Mouse (Mus musculus) testis, adult 2 months (tissue): ENCODE data around the gene Abhd13. TPM values are rescaled to one million over a fixed set of nuclear protein-coding genes. Genes with fewer than 3 reads are reported as not detected.

ENCODE experiments used
- H3K27ac ChIP-seq: fragments of 200-500 bp; 2 replicates; pipeline ENCODE4 v1.5.1; 2012; ENCODE audit warnings: low read depth, low read length; ENCODE audit not compliant: control insufficient read depth, insufficient read depth
- H3K27me3 ChIP-seq: fragments of 200-500 bp; 2 replicates; pipeline ENCODE4 v1.6.1; 2012; ENCODE audit warnings: mild to moderate bottlenecking, low read length, moderate library complexity; ENCODE audit not compliant: control insufficient read depth, insufficient read depth
- H3K36me3 ChIP-seq: fragments of 200-500 bp; 2 replicates; pipeline ENCODE4 v1.6.1; 2012; ENCODE audit warnings: mild to moderate bottlenecking, low read length; ENCODE audit not compliant: control insufficient read depth, insufficient read depth
- H3K4me1 ChIP-seq: fragments of 200-500 bp; 2 replicates; pipeline ENCODE4 v1.6.1; 2012; ENCODE audit warnings: low read length; ENCODE audit not compliant: control insufficient read depth, insufficient read depth
- H3K4me3 ChIP-seq: fragments of 200-500 bp; 2 replicates; pipeline ENCODE4 v1.5.1; 2012; ENCODE audit warnings: low read depth, mild to moderate bottlenecking, low read length, moderate library complexity, mixed read lengths; ENCODE audit not compliant: control insufficient read depth
- CTCF ChIP-seq: fragments of 200-500 bp; IDR thresholded peaks from 2 replicates; pipeline ENCODE4 v1.5.1; 2012; ENCODE audit warnings: low read depth, mild to moderate bottlenecking, inconsistent platforms, low read length, moderate library complexity; ENCODE audit not compliant: control insufficient read depth, insufficient read depth, insufficient replicate concordance
- POLR2A ChIP-seq: fragments of 200-500 bp; IDR thresholded peaks from 2 replicates; pipeline ENCODE4 v1.6.1; 2012; ENCODE audit warnings: low read depth, mild to moderate bottlenecking, inconsistent platforms, low read length, moderate library complexity; ENCODE audit not compliant: control insufficient read depth
- polyA plus RNA-seq: library from polyadenylated mRNA; depleted of rRNA; stranded (reverse); fragments of >200 nt; gene quantifications from 2 replicates; pipeline ENCODE4 v1.2.3, GENCODE M21; 2012; rRNA removed

Gene Abhd13
- polyA plus RNA-seq, 1 experiment: 2.2 TPM

DNA sequence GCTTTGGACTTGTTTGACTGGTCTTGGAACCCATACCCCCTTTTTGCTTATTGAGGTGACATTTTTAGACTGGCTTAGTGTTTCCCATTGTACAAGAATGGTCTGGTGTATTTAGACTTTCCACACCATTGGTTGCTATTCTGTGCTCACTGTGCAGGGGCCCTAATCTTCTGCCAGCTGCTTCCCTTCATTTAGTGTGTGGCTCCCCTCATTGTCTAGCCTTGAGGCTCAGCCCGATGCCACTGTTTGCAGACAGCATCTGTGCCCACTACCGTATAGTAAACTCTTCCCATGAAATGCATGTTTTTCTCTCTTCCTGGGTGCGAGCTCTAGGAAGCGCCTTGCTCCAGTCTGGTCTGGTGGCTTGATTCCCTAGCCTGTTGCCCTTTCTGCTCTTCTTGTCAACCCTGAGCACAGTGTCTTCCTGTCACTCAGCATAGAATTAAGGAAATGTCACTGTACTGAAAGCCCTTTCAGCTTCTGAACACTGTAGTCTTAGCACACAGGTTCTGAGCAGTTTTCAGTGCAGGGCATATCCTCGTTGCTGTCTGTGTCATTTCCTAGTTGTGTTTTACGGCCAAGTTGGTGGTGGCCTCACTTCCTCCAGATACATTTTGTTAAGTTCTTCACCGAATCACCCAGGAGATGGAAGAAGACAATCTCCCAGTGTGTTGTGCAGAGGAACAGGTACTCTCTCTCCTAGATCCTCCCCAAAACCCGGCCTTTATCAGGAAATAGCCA is 53.0 kb downstream of the Abhd13 start:
- Histone ChIP-seq H3K4me1 (peaks cover 4% of the 10 kb centered on the region; the same call in 1 of the 2 replicates), H3K36me3 (no peaks in the 10 kb centered on the region), H3K27ac (no peak overlapping the region), H3K27me3 (no peaks in the 10 kb centered on the region), H3K4me3 (no peak overlapping the region)
- TF ChIP-seq POLR2A (no peak), CTCF (no peak)

DNA sequence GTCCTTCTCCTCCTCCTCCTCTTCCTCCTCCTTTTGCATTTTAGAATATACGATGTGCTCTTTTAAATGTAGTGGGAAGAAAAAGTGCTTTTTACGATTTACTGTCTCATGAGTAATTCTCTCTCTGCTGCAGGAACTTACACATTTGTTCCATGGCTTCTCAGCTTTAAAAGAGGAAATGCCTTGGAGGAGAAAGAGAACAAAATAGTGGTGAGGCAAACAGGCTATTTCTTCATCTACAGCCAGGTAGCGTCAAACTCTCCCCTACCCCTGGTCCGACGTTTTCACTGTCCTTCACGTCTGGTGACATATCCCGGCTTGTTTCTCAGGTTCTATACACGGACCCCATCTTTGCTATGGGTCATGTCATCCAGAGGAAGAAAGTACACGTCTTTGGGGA is 53.7 kb downstream of the Abhd13 start:
- TF ChIP-seq POLR2A (no peak), CTCF (no peak)
- no peaks in the 10 kb centered on the region for H3K27me3 ChIP-seq

DNA sequence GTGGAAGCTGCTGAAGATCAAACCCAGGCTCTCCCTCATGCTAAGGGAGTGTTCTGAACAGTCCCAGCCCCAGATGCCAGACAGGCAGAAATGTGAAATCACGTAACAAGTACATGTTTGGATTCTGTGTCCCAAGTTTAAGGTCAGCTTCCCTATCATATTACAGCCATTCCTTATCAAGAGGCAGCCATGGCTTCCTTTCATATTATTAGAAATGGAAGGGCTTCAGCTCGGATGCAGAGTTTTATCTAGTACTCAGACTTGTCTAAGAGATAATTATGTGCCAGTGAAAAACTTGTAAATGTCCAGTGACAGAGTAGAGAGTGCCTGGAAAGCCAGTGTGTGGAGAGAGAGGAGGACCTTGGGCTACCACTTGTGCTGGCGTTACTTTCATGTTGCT is 63.4 kb downstream of the Abhd13 start:
- H3K36me3 ChIP-seq: no peaks in the 10 kb centered on the region
- TF ChIP-seq POLR2A (no peak), CTCF (no peak)
- H3K27ac ChIP-seq: no peak overlapping the region
- no peaks in the 10 kb centered on the region for H3K27me3 ChIP-seq
- H3K4me1 ChIP-seq: no peaks in the 10 kb centered on the region
- H3K4me3 ChIP-seq: no peak overlapping the region

More for the DNA sequence above, 53.7 kb downstream of the Abhd13 start:
- Histone ChIP-seq H3K27ac (no peak overlapping the region), H3K4me1 (peaks cover 5% of the 10 kb centered on the region; the same call in 1 of the 2 replicates), H3K36me3 (no peaks in the 10 kb centered on the region), H3K4me3 (no peak overlapping the region)

Other genes starting within 250 kb of the Abhd13 start
- 0.08 TPM in 1 of 2 replicates, not detected in the other for gene Fam155a, start 206.5 kb upstream of the Abhd13 start, polyA plus RNA-seq
- not detected in 2 replicates for gene Gm10217, start 113.5 kb upstream of the Abhd13 start, polyA plus RNA-seq
- gene Lig4, start within 50 bp of the Abhd13 start, polyA plus RNA-seq: 7.5 and 9.0 TPM in 2 replicates
- gene Tnfsf13b, start 28.8 kb downstream of the Abhd13 start, polyA plus RNA-seq: 0.48 and 0.81 TPM in 2 replicates
- 0.34 and 0.44 TPM in 2 replicates for gene Myo16, start 176.2 kb downstream of the Abhd13 start, polyA plus RNA-seq